Mouse (Mus musculus): ENCODE data around the gene Nynrin. TPM values are rescaled to one million over a fixed set of nuclear protein-coding genes. Genes with fewer than 3 reads are reported as not detected.

Nynrin gene
- polyA plus RNA-seq, 1 experiment from 2014 or later, result 11.0 TPM

DNA sequence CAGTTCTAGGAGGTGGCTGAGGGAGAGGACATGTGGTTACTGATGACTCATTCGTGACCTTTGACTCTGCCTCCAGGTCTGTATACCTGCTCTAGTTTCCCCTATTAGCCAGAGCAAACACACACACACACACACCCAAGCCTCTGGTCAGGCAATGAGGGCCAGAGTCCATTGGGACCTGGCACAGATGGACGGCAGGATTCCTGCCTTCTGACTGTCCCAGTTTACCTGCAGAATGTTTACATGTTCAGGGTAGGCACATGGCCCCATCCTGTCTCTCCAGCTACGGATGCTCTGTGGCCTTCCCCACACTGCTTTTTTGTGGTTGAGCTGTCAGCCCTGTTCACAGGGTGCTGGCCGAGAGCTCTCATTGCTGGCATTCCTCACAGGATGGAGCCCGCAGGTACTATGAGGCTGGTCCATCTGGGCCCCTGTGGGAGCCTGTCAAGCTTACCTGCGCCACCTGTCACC is 28.4 kb downstream of the Nynrin start:
- Histone ChIP-seq H3K4me2 (ENCODE audit: low read length) (no peak overlapping the region), H3K9ac (ENCODE audit: low read depth, low read length) (no peak overlapping the region), H3K36me3 (ENCODE audit: control insufficient read depth, insufficient read depth, low read length) (no peaks in the 10 kb centered on the region), H3K4me1 (ENCODE audit: control insufficient read depth, insufficient read depth, low read length) (peaks cover 15% of the 10 kb centered on the region), H3K27me3 (ENCODE audit: control insufficient read depth, insufficient read depth, low read depth, low read length) (no peaks in the 10 kb centered on the region), H3K4me3 (ENCODE audit: low read depth, low read length) (no peak overlapping the region), H3K9me3 (replicated peaks; ENCODE audit: control insufficient read depth, low read length, poor library complexity, severe bottlenecking) (no peaks in the 10 kb centered on the region), H3K27ac (ENCODE audit: low read length) (no peak overlapping the region)
- no peak for ATAC-seq
- WGBS, result 70% methylated on average over 6 of the region's 6 CpGs

DNA sequence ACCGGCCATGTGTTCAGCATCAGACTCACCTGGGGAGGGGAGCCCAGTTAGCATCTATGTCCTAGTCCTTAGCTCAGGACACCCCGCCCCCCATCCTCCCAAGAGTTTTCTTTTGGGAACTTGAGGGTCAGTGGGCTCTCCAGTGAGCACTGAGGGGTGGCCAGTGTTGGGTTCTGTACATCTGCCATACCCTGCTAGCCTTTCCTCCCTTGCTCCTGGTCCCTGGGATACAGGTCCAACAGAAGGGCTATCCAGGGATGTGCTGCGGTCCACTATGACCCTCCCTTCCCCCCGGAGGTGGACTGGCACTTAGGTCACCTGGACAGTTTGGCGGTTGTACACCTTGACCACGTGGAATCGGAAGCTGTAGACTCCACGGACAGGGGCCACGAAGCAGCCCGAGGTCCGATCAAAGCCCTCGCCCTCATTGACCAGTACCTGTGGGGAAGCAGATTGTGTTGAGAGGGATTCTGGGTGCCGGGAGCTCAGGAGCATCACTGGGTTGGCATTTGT is 29.4 kb downstream of the Nynrin start:
- no peak overlapping the region for H3K4me2 ChIP-seq (ENCODE audit: low read length)
- no peak overlapping the region for H3K27ac ChIP-seq (ENCODE audit: low read length)
- no peak overlapping the region for H3K4me3 ChIP-seq (ENCODE audit: low read depth, low read length)
- peaks cover 15% of the 10 kb centered on the region for H3K4me1 ChIP-seq (ENCODE audit: control insufficient read depth, insufficient read depth, low read length)
- H3K36me3 ChIP-seq (ENCODE audit: control insufficient read depth, insufficient read depth, low read length), result no peaks in the 10 kb centered on the region
- H3K9ac ChIP-seq (ENCODE audit: low read depth, low read length), result no peak overlapping the region
- H3K27me3 ChIP-seq (ENCODE audit: control insufficient read depth, insufficient read depth, low read depth, low read length), result no peaks in the 10 kb centered on the region
- no peaks in the 10 kb centered on the region for H3K9me3 ChIP-seq (replicated peaks; ENCODE audit: control insufficient read depth, low read length, poor library complexity, severe bottlenecking)
- 94% methylated on average over 13 of the region's 13 CpGs for whole genome bisulfite sequencing
- ATAC-seq, result no peak

DNA sequence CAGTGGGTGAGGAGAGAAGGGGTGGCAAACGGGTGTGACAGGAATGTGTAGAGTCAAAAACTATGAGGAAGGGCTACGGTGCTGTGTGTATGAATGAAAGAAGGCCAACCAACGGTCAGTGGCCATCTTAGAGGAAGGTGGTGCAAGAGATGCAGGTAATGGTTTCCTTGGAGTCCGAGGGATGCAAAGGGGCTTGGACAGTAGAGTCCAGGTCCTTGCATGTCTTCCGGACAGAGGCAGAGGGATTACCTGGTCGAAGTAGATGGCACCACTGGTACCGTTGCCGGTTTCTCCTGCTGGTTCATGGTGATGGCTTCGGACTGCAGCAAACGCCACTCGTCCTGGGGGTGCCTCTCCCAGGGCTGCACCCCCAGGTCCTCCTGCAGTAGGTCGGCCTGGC is 29.9 kb downstream of the Nynrin start:
- 0 out of 2 replicates have a peak, but pooled peaks have one; percentile 7 for ATAC-seq
- H3K9ac ChIP-seq (ENCODE audit: low read depth, low read length), result no peak overlapping the region

DNA sequence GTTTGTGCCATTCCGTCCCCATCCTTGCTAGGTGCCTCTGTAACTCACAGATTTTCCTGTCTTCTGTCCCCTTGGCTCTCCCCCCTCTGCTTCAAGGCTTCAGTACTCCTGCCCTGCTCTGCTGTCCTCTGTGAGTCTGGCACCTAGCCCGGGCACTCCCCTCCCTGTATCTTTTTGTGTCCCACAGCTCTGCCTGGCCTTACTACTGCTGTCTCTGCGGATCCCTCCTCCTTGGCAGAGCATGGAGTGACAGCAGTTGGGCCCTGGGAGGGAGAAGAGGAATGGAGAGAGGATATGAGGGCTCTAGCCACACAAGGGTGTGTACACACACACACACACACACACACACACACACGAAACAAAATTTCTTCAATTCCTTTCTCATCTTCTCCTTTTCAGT is 30.4 kb downstream of the Nynrin start, which contains the start of gene Cbln3:
Gene Cbln3 (minus strand): TSS at position 227 of the 400 bp plus-strand sequence.
- peaks cover 4% of the 10 kb centered on the region; the same call in 1 of the 2 replicates for H3K36me3 ChIP-seq (ENCODE audit: control insufficient read depth, insufficient read depth, low read length)
- ATAC-seq, result peak; percentile 67
- H3K4me2 ChIP-seq (ENCODE audit: low read length), result peak within 1 kb of the TSS; percentile 74
- H3K27me3 ChIP-seq (ENCODE audit: control insufficient read depth, insufficient read depth, low read depth, low read length), result no peaks in the 10 kb centered on the region
- WGBS, result 24% methylated on average over 4 of the region's 4 CpGs
- H3K9ac ChIP-seq (ENCODE audit: low read depth, low read length), result peak within 1 kb of the TSS; percentile 88
- H3K4me3 ChIP-seq (ENCODE audit: low read depth, low read length), result peak within 1 kb of the TSS; percentile 79
- H3K9me3 ChIP-seq (replicated peaks; ENCODE audit: control insufficient read depth, low read length, poor library complexity, severe bottlenecking), result no peaks in the 10 kb centered on the region
- peaks cover 15% of the 10 kb centered on the region for H3K4me1 ChIP-seq (ENCODE audit: control insufficient read depth, insufficient read depth, low read length)
- H3K27ac ChIP-seq (ENCODE audit: low read length), result peak within 1 kb of the TSS; percentile 72

More for the DNA sequence above, 29.9 kb downstream of the Nynrin start:
- H3K4me1 ChIP-seq (ENCODE audit: control insufficient read depth, insufficient read depth, low read length), result peaks cover 15% of the 10 kb centered on the region
- H3K9me3 ChIP-seq (replicated peaks; ENCODE audit: control insufficient read depth, low read length, poor library complexity, severe bottlenecking), result no peaks in the 10 kb centered on the region
- no peak overlapping the region for H3K4me3 ChIP-seq (ENCODE audit: low read depth, low read length)
- no peaks in the 10 kb centered on the region for H3K36me3 ChIP-seq (ENCODE audit: control insufficient read depth, insufficient read depth, low read length)
- no peaks in the 10 kb centered on the region for H3K27me3 ChIP-seq (ENCODE audit: control insufficient read depth, insufficient read depth, low read depth, low read length)
- no peak overlapping the region for H3K4me2 ChIP-seq (ENCODE audit: low read length)
- WGBS, result 87% methylated on average over 12 of the region's 12 CpGs
- no peak overlapping the region for H3K27ac ChIP-seq (ENCODE audit: low read length)

DNA sequence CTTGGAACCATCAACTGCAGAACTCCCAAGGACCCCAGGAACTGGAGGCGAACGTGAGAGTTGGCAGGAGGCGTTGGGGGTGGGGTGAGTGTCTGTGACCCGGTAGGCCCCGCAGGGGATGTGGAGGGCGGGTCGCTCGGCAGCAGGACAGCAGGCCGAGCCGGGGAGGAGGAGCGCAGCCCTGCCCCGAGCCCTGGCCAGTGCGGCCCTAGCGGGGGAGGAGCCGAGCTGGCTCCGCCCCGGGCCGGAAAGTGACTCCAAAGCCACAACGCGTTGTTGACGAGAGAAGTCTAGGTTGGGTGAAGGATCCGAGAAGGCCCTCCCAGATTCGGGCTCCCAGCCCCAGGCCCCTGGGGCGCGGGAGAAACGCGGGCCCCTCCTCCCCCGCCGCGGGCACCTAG is 30.9 kb downstream of the Nynrin start, which contains the start of gene Khnyn:
Gene Khnyn (plus strand): TSS at position 235 of the 401 bp plus-strand sequence.
- Histone ChIP-seq H3K9ac (ENCODE audit: low read depth, low read length) (peak within 1 kb of the TSS; percentile 88), H3K4me1 (ENCODE audit: control insufficient read depth, insufficient read depth, low read length) (peaks cover 15% of the 10 kb centered on the region), H3K27me3 (ENCODE audit: control insufficient read depth, insufficient read depth, low read depth, low read length) (no peaks in the 10 kb centered on the region), H3K4me2 (ENCODE audit: low read length) (peak within 1 kb of the TSS; percentile 74), H3K9me3 (replicated peaks; ENCODE audit: control insufficient read depth, low read length, poor library complexity, severe bottlenecking) (no peaks in the 10 kb centered on the region), H3K36me3 (ENCODE audit: control insufficient read depth, insufficient read depth, low read length) (peaks cover 8% of the 10 kb centered on the region; the same call in 1 of the 2 replicates), H3K4me3 (ENCODE audit: low read depth, low read length) (peak within 1 kb of the TSS; percentile 79), H3K27ac (ENCODE audit: low read length) (peak within 1 kb of the TSS; percentile 72)
- 1% methylated on average over 21 of the region's 30 CpGs for WGBS
- peak; percentile 91 for ATAC-seq

DNA sequence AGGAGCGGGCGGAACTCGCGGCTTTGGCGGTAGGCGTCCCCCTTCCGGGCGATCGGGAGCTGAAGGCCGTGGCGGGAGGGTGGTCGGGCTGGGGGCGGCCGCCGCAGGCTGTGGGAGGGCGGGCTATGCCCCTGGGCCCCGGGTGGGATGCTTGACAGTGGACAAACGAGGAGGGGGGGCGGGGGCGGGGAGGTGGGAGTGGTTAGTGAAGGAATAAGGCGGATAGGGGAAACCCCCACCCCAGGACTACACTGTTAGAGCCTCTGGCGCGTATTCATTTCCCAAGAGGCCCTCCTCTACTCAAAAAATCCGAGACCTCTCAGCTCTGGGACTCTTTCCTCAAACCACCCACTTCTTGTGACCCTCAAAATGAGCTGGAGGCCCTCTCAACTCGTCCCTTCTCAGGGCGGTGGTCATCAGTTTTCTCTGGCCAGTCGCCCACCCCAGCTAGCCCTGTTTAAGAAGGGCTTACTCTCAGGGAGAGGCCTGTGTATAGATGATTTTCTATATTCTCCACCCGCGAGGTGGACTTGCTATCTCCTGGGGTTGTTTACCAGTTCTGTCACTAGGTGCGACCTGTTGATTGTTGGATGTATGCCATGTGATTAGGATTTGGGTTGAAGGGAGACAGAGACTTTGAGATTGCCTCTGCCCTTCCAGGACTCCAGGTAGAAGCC is 31.4 kb downstream of the Nynrin start:
- Histone ChIP-seq H3K36me3 (ENCODE audit: control insufficient read depth, insufficient read depth, low read length) (peaks cover 8% of the 10 kb centered on the region; the same call in 1 of the 2 replicates), H3K4me3 (ENCODE audit: low read depth, low read length) (peak overlapping the region; percentile 79), H3K4me2 (ENCODE audit: low read length) (peak overlapping the region; percentile 74), H3K9me3 (replicated peaks; ENCODE audit: control insufficient read depth, low read length, poor library complexity, severe bottlenecking) (no peaks in the 10 kb centered on the region), H3K4me1 (ENCODE audit: control insufficient read depth, insufficient read depth, low read length) (peaks cover 15% of the 10 kb centered on the region), H3K27ac (ENCODE audit: low read length) (peak overlapping the region; percentile 72), H3K9ac (ENCODE audit: low read depth, low read length) (peak overlapping the region; percentile 88), H3K27me3 (ENCODE audit: control insufficient read depth, insufficient read depth, low read depth, low read length) (no peaks in the 10 kb centered on the region)
- WGBS, result under 1% methylated on average over 11 of the region's 30 CpGs
- ATAC-seq, result peak; percentile 73

DNA sequence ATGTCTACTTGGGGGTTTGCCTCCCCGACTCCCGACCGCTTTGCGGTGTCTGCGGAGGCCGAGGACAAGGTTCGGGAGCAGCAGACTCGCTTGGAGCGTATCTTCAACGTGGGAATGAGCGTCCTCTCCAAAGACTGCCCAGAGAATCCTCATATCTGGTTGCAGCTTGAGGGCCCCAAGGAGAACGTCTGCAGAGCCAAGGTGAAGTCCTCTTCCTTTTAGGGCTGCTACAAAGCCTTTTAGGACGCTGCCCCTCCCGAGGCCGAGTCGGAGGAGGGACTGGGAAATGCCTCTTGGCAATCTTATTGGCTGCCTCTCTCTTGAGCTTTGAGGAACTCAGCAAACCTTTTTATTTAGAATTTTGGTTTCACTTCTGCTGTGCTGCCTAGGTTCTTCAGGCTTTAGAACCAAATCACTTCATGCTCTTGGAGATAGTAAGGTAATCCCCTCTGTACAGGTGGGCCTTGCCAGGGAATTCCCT is 32.0 kb downstream of the Nynrin start:
- no peak for ATAC-seq
- H3K4me2 ChIP-seq (ENCODE audit: low read length), result peak overlapping the region; percentile 74
- H3K4me1 ChIP-seq (ENCODE audit: control insufficient read depth, insufficient read depth, low read length), result peaks cover 15% of the 10 kb centered on the region
- H3K36me3 ChIP-seq (ENCODE audit: control insufficient read depth, insufficient read depth, low read length), result peaks cover 8% of the 10 kb centered on the region; the same call in 1 of the 2 replicates
- H3K27me3 ChIP-seq (ENCODE audit: control insufficient read depth, insufficient read depth, low read depth, low read length), result no peaks in the 10 kb centered on the region
- H3K4me3 ChIP-seq (ENCODE audit: low read depth, low read length), result peak overlapping the region; percentile 79
- 11% methylated on average over 16 of the region's 16 CpGs for WGBS
- peak overlapping the region; percentile 88; the same call in 1 of the 2 replicates for H3K9ac ChIP-seq (ENCODE audit: low read depth, low read length)
- H3K27ac ChIP-seq (ENCODE audit: low read length), result peak overlapping the region; percentile 72; the same call in 1 of the 2 replicates
- no peaks in the 10 kb centered on the region for H3K9me3 ChIP-seq (replicated peaks; ENCODE audit: control insufficient read depth, low read length, poor library complexity, severe bottlenecking)

DNA sequence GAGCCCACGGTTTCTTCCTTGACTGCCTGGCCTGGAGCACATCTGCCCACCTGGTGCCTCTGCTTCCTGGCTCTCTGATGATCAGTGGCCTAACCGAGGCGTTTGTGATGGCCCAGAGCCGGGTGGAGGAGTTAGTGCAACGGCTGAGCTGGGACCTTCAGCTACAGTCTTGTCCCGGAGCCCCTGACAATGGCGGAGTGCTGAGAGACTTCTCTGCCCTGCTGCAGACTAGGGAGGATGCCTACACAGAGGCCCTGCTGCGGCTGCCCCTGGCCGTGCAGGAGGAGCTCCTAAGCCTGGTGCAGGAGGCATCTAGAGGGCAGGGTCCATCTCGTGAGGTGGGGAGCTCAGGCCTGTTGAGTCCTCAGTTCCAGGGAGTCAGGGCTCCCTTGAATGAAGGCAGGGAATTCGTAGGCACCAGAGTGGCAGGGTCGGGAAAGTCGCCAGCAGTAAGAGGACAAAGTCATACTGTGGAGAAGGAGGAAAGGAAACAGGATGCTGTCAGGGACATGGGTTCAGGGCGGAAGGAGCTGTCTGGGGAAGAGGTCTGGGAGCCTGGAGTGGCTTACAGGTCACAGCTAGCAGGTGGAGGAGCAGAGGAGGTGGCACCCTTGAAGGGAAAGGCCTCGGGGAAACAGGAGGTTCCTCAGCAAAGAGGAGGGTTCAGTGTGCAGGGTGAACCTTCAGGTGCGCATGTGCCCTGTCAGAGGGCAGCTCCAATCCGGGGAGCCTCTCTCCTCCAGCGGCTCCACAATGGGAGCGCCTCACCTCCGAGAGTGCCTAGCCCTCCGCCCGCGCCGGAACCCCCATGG is 33.0 kb downstream of the Nynrin start:
- 86% methylated on average over 24 of the region's 24 CpGs for WGBS
- no peak overlapping the region for H3K4me3 ChIP-seq (ENCODE audit: low read depth, low read length)
- H3K9ac ChIP-seq (ENCODE audit: low read depth, low read length), result peak overlapping the region; percentile 20; the same call in 1 of the 2 replicates
- no peaks in the 10 kb centered on the region for H3K27me3 ChIP-seq (ENCODE audit: control insufficient read depth, insufficient read depth, low read depth, low read length)
- peaks cover 8% of the 10 kb centered on the region; the same call in 1 of the 2 replicates for H3K36me3 ChIP-seq (ENCODE audit: control insufficient read depth, insufficient read depth, low read length)
- H3K4me2 ChIP-seq (ENCODE audit: low read length), result no peak overlapping the region
- H3K9me3 ChIP-seq (replicated peaks; ENCODE audit: control insufficient read depth, low read length, poor library complexity, severe bottlenecking), result no peaks in the 10 kb centered on the region
- ATAC-seq, result no peak
- no peak overlapping the region for H3K27ac ChIP-seq (ENCODE audit: low read length)
- peaks cover 15% of the 10 kb centered on the region for H3K4me1 ChIP-seq (ENCODE audit: control insufficient read depth, insufficient read depth, low read length)
